Mouse (Mus musculus): Measurements from ENCODE around the gene Klhl5. TPM values are rescaled to one million over a fixed set of nuclear protein-coding genes. Genes with fewer than 3 reads are reported as not detected.

The Klhl5 gene
- total RNA-seq, 2 experiments from 2014 or later, result 6.5 to 6.8 TPM

DNA sequence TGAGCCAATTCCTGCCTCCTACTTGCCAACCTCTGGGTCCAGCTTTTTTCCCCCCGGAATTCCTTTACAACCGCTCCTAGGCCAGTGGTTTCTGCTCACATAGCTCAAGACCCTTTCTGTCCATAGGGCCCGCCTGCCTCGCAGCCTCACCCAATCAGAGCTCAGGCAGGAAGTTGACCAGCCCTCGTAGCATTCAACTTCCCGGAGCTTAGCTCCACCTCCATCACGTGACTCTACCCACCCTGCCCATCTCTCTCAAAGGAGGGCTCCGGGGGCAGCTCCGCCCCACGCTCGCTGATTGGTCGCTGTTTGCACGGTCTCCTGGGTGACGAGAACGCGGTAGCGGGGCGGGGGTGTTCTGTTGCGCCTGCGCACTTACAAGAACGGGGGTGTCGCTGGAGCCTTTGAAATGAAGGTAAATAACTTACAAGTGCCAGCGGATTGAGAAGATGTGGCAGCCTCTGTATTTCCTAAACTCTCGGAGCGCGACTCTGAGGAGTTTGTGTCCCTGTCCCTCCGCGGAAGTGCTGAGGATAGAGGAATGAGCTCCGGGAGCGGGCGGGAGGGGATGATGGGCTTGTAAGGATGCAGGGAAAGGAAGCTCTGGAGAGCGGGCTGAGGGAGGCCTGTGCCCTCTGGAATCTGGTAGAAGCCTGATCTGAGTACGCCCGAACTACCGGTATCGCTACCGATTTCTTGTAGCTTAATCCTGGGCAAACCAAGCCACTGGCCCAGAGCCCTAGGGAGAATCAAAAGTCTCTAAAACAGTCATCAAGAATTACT lies 92.2 kb downstream of the Klhl5 start, which contains the start of gene Wdr19:
Gene Wdr19, plus strand, starts transcription at position 351 of the 783 bp plus-strand sequence.
- DNase-seq, result peak; percentile 99

DNA sequence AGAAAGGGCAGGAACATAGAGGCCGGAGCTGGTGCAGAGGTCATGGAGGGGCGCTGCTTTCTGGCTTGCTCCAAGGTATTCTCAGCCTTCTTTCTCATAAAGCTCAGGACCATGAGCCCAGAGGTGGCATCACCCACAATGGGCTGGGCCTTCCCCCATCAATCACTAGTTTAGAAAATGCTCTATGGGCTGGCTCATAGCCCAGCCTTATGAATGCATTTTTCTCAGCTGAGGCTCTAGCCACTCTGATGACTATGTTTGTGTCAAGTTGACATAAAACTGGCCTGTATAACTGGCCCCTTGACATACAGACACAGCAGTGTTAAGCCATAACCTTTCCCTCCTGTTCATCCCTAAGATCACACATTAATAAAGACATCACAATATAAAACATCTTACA lies 97.4 kb downstream of the Klhl5 start:
- no peak for DNase-seq

DNA sequence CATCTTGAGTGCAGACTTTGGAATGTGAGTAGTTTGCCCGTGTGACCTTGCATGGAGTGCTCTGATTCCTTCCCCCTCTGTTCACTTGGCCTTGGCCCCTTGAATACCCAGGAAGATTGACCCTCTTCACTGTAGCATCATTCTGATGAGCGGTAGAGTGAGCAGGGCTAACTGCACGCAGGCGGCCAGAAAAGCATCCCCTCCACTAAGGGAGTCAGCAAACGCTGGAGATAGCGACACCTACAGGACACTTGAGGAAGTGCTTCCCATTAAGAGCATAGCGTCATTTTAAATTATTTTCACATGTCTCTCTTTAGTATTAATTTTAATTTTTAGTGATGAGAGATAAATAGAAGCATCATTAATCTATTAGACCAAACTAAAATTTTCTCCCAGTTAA lies 106.0 kb downstream of the Klhl5 start:
- DNase-seq, result no peak

Other genes with a start within 250 kb of the Klhl5 start
- gene Tlr1, start 174.0 kb upstream of the Klhl5 start, total RNA-seq (2021), result under 1 TPM; 0.13 to 0.33 TPM
- 1 to 10 TPM in 1 of 2 experiments, under 1 TPM in 1; 0.92 to 1.2 TPM for gene Tlr6, start 147.4 kb upstream of the Klhl5 start, total RNA-seq (2021)
- 10 to 100 TPM; 15.8 to 16.2 TPM for gene Fam114a1, start 137.5 kb upstream of the Klhl5 start, total RNA-seq (2021)
- gene Tmem156, start 15.4 kb upstream of the Klhl5 start, total RNA-seq (2021), result not detected
- gene Wdr19, start 92.2 kb downstream of the Klhl5 start, total RNA-seq (2021), result 1 to 10 TPM; 1.9 to 2.0 TPM
- gene Rfc1, start 228.1 kb downstream of the Klhl5 start, total RNA-seq (2021), result 10 to 100 TPM; 18.3 to 20.5 TPM
- gene Klb, start 240.8 kb downstream of the Klhl5 start, total RNA-seq (2021), result under 1 TPM; 0.18 to 0.64 TPM